Comparison of ENCODE assay signal across 20 mouse cellular contexts in genomic region chr11:44948541-44948940, GRCm38 (mm10).
A peak's percentile ranks its signal among the peaks of the same experiment; 100 is the strongest.
DNase-seq lines count a peak whose midpoint lies in the region; ATAC-seq and TF ChIP-seq lines count a peak whose summit lies in the region.
"Had no signal": no experiment of that assay in that cellular context is flagged by ENCODE, and none has a peak within 500 bp of the region (broad histone marks: within the 10 kb centered on the region; RNA-seq: fewer than 3 reads in every experiment).

No protein-coding gene starts in this region.

- ATAC-seq in heart, embryonic 11.5 days (replicated peaks; ENCODE audit: insufficient number of reproducible peaks, low FRiP score, low TSS enrichment) = no peak
- ATAC-seq in Patski = peak; percentile 88
- ATAC-seq in intestine, embryonic 15.5 days = no peak
- ATAC-seq: forebrain, postnatal 0 days; lung, postnatal 0 days; midbrain, embryonic 16.5 days had no signal

- WGBS in heart, embryonic 11.5 days (ENCODE audit: insufficient replicate concordance) = 85% methylated on average over 6 of the region's 6 CpGs
- WGBS in intestine, embryonic 15.5 days = 75% methylated on average over 6 of the region's 6 CpGs

- H3K4me2 ChIP-seq in heart, embryonic 11.5 days = no peak overlapping the region
- H3K4me2 ChIP-seq in intestine, embryonic 15.5 days (replicated peaks) = no peak overlapping the region
- H3K4me2 ChIP-seq: limb, embryonic 13.5 days; liver, embryonic 15.5 days had no signal

- POLR2A ChIA-PET in Patski (lab: Charles Lee) = no interaction called here

- H3K36me3 ChIP-seq in heart, embryonic 11.5 days (ENCODE audit: control insufficient read depth, insufficient read depth, low read length) = no peaks in the 10 kb centered on the region
- H3K36me3 ChIP-seq in testis, adult 2 months (ENCODE audit: control insufficient read depth, insufficient read depth, low read length) = no peaks in the 10 kb centered on the region
- H3K36me3 ChIP-seq in intestine, embryonic 15.5 days = no peaks in the 10 kb centered on the region
- H3K36me3 ChIP-seq: G1E; hindbrain, embryonic 10.5 days; limb, embryonic 13.5 days; liver, embryonic 15.5 days had no signal

- in situ Hi-C loops in Patski (cut with MboI; ENCODE audit: low pct_unique_long_range_greater_than_20kb) = loop anchor here (5.0 kb wide), 1 partner anchor 54 kb away; no protein-coding TSS in a partner anchor

- CTCF ChIA-PET in Patski (lab: Charles Lee) = interaction anchor here (1.2 kb wide), 1 partner anchor 40 kb away, joined by 3 read pairs; no protein-coding TSS in a partner anchor

- no peak overlapping the region for H3K27ac ChIP-seq in heart, embryonic 11.5 days (ENCODE audit: low read depth, low read length)
- 0 out of 2 replicates have a peak overlapping the region, but pooled peaks have one; percentile 29 for H3K27ac ChIP-seq in testis, adult 2 months (ENCODE audit: control insufficient read depth, insufficient read depth, low read depth, low read length)
- no peak overlapping the region for H3K27ac ChIP-seq in intestine, embryonic 15.5 days
- H3K27ac ChIP-seq: hindbrain, embryonic 10.5 days; limb, embryonic 13.5 days; liver, embryonic 15.5 days had no signal

- H3K9ac ChIP-seq in heart, embryonic 11.5 days (ENCODE audit: low read depth, low read length) = no peak overlapping the region
- no peak overlapping the region for H3K9ac ChIP-seq in intestine, embryonic 15.5 days
- H3K9ac ChIP-seq: forebrain, postnatal 0 days; limb, embryonic 13.5 days; liver, embryonic 15.5 days had no signal

- DNase-seq in heart, adult 11 months = peak; percentile 96
- DNase-seq in testis, postnatal 10 days (ENCODE audit: low spot score) = no peak
- peak; percentile 78 for DNase-seq in Patski (ENCODE audit: low read depth, low spot score)
- DNase-seq in skeletal muscle tissue, adult 2 months (ENCODE audit: low read depth, low spot score) = peak; percentile 73
- DNase-seq: adrenal gland, postnatal 10 days; cerebellum, adult 2 months; forebrain, postnatal 0 days; kidney, adult 8-10 months; kidney, postnatal 25 days; right cerebral cortex, adult 18-20 months; thymus, postnatal 36 days had no signal

- TF ChIP-seq CTCF in testis, adult 2 months (IDR thresholded peaks at IDR 0.05; ENCODE audit: control insufficient read depth, insufficient read depth, insufficient replicate concordance, low read depth, low read length) = no peak
- no peak for TF ChIP-seq CTCF in Patski (IDR thresholded peaks at IDR 0.05)

- H3K27me3 ChIP-seq in heart, embryonic 11.5 days (ENCODE audit: control insufficient read depth, insufficient read depth, low read length) = no peaks in the 10 kb centered on the region
- no peaks in the 10 kb centered on the region for H3K27me3 ChIP-seq in testis, adult 2 months (ENCODE audit: control insufficient read depth, insufficient read depth, low read length)
- no peaks in the 10 kb centered on the region for H3K27me3 ChIP-seq in Patski
- no peaks in the 10 kb centered on the region for H3K27me3 ChIP-seq in intestine, embryonic 15.5 days (replicated peaks)
- H3K27me3 ChIP-seq: limb, embryonic 13.5 days; liver, embryonic 15.5 days had no signal

- H3K9me3 ChIP-seq in heart, embryonic 11.5 days (replicated peaks; ENCODE audit: control insufficient read depth, low read length) = no peaks in the 10 kb centered on the region
- no peaks in the 10 kb centered on the region for H3K9me3 ChIP-seq in intestine, embryonic 15.5 days
- H3K9me3 ChIP-seq: G1E; hindbrain, embryonic 10.5 days; limb, embryonic 13.5 days; liver, embryonic 15.5 days had no signal

- no peak overlapping the region for H3K4me3 ChIP-seq in heart, embryonic 11.5 days (ENCODE audit: low read depth, low read length)
- no peak overlapping the region for H3K4me3 ChIP-seq in testis, adult 2 months (ENCODE audit: control insufficient read depth, low read depth, low read length)
- H3K4me3 ChIP-seq in intestine, embryonic 15.5 days (replicated peaks) = no peak overlapping the region
- H3K4me3 ChIP-seq: hindbrain, embryonic 10.5 days; limb, embryonic 13.5 days; liver, embryonic 15.5 days had no signal

- H3K4me1 ChIP-seq in heart, embryonic 11.5 days (ENCODE audit: control insufficient read depth, insufficient read depth, low read length) = no peaks in the 10 kb centered on the region
- no peaks in the 10 kb centered on the region for H3K4me1 ChIP-seq in testis, adult 2 months (ENCODE audit: control insufficient read depth, insufficient read depth, low read length)
- no peaks in the 10 kb centered on the region for H3K4me1 ChIP-seq in intestine, embryonic 15.5 days (replicated peaks)
- H3K4me1 ChIP-seq: liver, embryonic 15.5 days had no signal

- TF ChIP-seq POLR2A in testis, adult 2 months (IDR thresholded peaks at IDR 0.05; ENCODE audit: control insufficient read depth, low read depth, low read length) = no peak
